Mouse (Mus musculus): ENCODE measurements at regions not wholly inside any gene's neighbourhood (a gene's known extent, or its start where the extent isn't known, plus 50 kb on each side); places are given as distances from the start of the nearest gene placed in this dataset.

DNA sequence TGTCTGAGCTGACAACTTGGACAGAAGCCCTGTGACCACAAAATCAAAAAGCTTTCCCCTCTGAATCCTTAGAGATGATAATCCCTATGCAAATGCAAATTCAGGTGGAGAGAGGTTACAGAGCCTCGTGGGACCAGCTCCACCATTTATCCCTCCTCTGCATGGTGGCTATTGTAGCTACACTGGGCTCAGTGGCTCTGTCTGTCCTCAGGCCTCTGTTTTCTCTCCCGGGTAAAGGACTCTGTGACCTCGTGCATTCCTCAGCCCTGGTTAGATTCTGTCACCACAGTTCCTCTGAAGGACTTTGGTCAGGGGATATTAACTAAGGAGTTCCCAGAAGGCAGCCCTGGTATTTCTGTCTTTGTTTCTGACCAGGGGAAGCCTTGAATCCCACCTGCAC lies 452.3 kb downstream of the Vrk1 start:
- TF ChIP-seq MAFK (IDR thresholded peaks at IDR 0.05; ENCODE audit: insufficient read depth, low read depth, low read length) (no peak), ZC3H11A (IDR thresholded peaks at IDR 0.05; ENCODE audit: borderline replicate concordance, low read depth, low read length) (no peak), CHD2 (IDR thresholded peaks at IDR 0.05; ENCODE audit: low read depth, low read length) (no peak), ZNF384 (IDR thresholded peaks at IDR 0.05; ENCODE audit: low read depth, low read length) (no peak), HCFC1 (IDR thresholded peaks at IDR 0.05; ENCODE audit: borderline replicate concordance, insufficient read depth, low read length) (no peak)

Measured in ES-E14 (cell line).